Mouse (Mus musculus) kidney, adult 2 months (tissue): ENCODE results near the gene Dapp1. TPM values are rescaled to one million over a fixed set of nuclear protein-coding genes. Genes with fewer than 3 reads are reported as not detected.

Experiments
- DNase-seq: peaks from one replicate; pipeline ENCODE4 v3.0.0; 2021
- H3K27ac ChIP-seq: fragments of 200-500 bp; 2 replicates; pipeline ENCODE4 v1.5.1; 2012; ENCODE audit warnings: low read depth, low read length, control low read depth, inconsistent platforms; ENCODE audit not compliant: insufficient read depth
- H3K27me3 ChIP-seq: fragments of 200-500 bp; replicated peaks from 2 replicates; pipeline ENCODE4 v1.6.1; 2012; ENCODE audit warnings: mild to moderate bottlenecking, moderate library complexity, low read length, inconsistent platforms; ENCODE audit not compliant: control insufficient read depth, insufficient read depth
- H3K36me3 ChIP-seq: fragments of 200-500 bp; 2 replicates; pipeline ENCODE4 v1.6.1; 2012; ENCODE audit warnings: mild to moderate bottlenecking, moderate library complexity, low read length, inconsistent platforms; ENCODE audit not compliant: control insufficient read depth, insufficient read depth
- H3K4me1 ChIP-seq: fragments of 200-500 bp; 2 replicates; pipeline ENCODE4 v1.6.1; 2011; ENCODE audit warnings: low read length; ENCODE audit not compliant: control insufficient read depth, insufficient read depth
- H3K4me3 ChIP-seq: fragments of 200-500 bp; 2 replicates; pipeline ENCODE4 v1.5.1; 2011; ENCODE audit warnings: mild to moderate bottlenecking, low read depth, low read length, control low read depth; ENCODE audit not compliant: insufficient read depth
- CTCF ChIP-seq: fragments of 200-500 bp; conservative IDR thresholded peaks from 2 replicates; pipeline ENCODE4 v1.5.1; 2011; ENCODE audit warnings: low read depth, mild to moderate bottlenecking, control low read depth, low read length, moderate library complexity, mixed read lengths; ENCODE audit not compliant: insufficient read depth, insufficient read length
- POLR2A ChIP-seq: fragments of 200-500 bp; IDR thresholded peaks from one replicate; pipeline ENCODE4 v1.6.1; 2011; ENCODE audit warnings: low read depth, low read length, control low read depth
- WGBS: fragments of 180-500 bp; shearing (Covaris S2); methylation state at CpG from one replicate; pipeline ENCODE4 v1.1.7; 2018; 5-methylcytosine and 5-hydroxymethylcytosine counted together
- polyA plus RNA-seq: library from polyadenylated mRNA; depleted of rRNA; stranded (reverse); fragments of >200 nt; gene quantifications from 2 replicates; pipeline ENCODE4 v1.2.3, GENCODE M21; 2012

The Dapp1 gene
- polyA plus RNA-seq, 1 experiment: 2.3 TPM

DNA sequence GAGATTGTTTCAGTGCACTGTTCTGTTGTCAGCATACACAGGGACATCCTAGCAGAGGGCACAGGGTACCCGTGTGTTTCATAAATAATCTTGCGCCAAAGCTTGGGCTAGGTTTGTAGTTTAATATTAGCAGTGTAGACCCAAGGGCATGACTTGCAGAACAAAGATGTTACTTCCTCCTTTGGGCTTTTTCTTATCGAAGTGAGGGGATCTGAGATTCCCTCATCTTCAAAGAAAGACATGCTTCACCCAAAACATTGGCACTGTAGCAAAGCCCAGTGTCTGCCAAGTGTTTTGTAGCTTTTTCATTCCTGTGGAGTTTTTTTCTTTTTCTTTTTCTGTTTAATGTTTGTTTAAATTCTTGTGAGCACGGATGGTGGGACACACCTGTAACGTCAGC, 83.7 kb downstream of the Dapp1 start:
- WGBS: 82% methylated on average over 5 of the region's 5 CpGs
- TF ChIP-seq POLR2A: no peak
- TF ChIP-seq CTCF: no peak
- H3K4me1 ChIP-seq: no peaks in the 10 kb centered on the region
- H3K27me3 ChIP-seq: no peaks in the 10 kb centered on the region
- no peak overlapping the region for H3K4me3 ChIP-seq
- H3K36me3 ChIP-seq: peaks cover 2% of the 10 kb centered on the region; the same call in 1 of the 2 replicates
- no peak overlapping the region for H3K27ac ChIP-seq
- DNase-seq: no peak

DNA sequence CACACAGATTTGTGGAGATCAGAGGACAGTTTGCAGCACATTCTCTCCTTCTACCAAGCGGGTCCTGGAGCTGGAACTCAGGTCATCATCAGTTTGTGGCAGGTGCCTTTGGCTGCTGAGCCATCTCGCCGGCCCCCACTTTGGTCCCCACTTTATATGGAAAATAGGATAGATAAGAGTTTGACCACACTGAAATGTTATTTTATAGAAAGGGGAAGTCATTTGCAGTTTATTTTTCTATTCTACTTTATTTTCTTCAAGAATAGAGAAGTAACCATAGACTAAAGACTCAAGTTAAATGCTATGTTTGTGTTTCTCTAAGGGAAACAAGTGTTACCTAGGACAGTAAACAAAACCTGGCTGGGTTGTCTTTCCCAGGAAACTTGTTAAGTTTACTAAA, 84.5 kb downstream of the Dapp1 start:
- DNase-seq: no peak
- H3K36me3 ChIP-seq: peaks cover 2% of the 10 kb centered on the region; the same call in 1 of the 2 replicates
- WGBS: 94% methylated on average over 3 of the region's 3 CpGs
- H3K4me1 ChIP-seq: no peaks in the 10 kb centered on the region
- H3K27me3 ChIP-seq: no peaks in the 10 kb centered on the region
- TF ChIP-seq POLR2A (no peak), CTCF (no peak)
- H3K4me3 ChIP-seq: no peak overlapping the region
- no peak overlapping the region for H3K27ac ChIP-seq

DNA sequence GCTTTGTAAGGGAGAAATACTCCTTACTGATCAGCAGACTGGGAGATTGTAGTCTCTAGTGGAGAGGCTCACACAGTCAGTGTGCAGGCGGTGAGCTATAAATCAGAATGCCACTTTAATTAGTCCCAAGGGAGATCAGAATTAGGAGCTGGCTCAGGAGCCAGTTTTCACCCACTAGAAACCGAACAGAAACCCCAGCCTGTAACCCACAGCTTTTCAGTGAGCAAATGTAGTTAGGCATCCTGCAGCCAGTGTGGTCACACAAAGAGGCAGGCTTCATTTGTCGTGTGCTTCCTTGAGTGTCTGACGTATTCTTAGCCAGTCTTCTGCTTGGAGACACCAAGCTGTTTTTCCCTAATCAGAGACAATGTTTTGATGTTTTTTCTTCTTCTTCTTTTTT, 85.0 kb downstream of the Dapp1 start:
- Histone ChIP-seq H3K4me3 (no peak overlapping the region), H3K36me3 (no peaks in the 10 kb centered on the region; the same call in 1 of the 2 replicates), H3K27me3 (no peaks in the 10 kb centered on the region), H3K27ac (no peak overlapping the region), H3K4me1 (no peaks in the 10 kb centered on the region)
- TF ChIP-seq CTCF (no peak), POLR2A (no peak)
- no peak for DNase-seq
- WGBS: 68% methylated on average over 4 of the region's 4 CpGs

DNA sequence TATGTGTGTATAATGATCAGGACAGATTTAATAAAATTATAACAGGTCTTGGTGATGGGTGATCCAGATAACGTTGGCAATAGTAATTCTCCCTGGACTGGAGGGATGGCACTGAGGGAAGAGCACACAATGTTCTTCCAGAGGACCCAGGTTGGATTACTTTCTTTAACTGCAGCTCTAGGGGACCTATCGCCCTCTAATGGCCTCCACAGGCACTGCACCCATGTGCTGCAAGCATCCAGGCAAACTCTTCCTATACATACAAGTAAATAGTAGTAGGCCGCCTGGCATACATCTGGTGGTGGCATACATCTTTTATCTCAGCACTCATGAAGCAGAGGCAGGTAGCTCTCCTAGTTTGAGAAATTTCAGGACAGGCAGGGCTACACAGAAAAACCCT, 86.1 kb downstream of the Dapp1 start:
- no peaks in the 10 kb centered on the region for H3K4me1 ChIP-seq
- DNase-seq: no peak
- H3K27ac ChIP-seq: no peak overlapping the region
- no peak overlapping the region for H3K4me3 ChIP-seq
- H3K27me3 ChIP-seq: no peaks in the 10 kb centered on the region
- H3K36me3 ChIP-seq: no peaks in the 10 kb centered on the region; the same call in 1 of the 2 replicates
- 98% methylated on average over 3 of the region's 3 CpGs for WGBS
- TF ChIP-seq POLR2A (no peak), CTCF (peak; percentile 68)

DNA sequence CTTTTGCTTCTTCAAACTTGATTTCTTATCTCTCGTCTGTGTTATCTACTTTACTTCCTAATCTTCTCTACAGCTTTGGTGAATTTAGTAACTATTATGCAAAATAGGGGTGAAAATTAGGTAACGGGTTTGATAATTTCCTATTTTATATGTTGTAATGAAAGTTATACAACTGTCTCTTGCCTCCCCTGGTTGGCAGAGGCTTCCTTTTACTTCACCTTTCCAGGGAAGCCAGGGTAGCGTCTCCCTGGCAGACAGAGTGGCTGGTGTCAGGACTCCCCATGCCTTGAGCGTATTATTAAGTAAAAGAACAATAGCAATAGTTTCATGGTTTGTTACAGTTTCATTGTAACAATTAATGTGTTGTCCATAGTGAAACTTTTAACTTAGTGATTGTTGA, 87.6 kb downstream of the Dapp1 start:
- DNase-seq: no peak
- Histone ChIP-seq H3K27ac (no peak overlapping the region), H3K4me1 (no peaks in the 10 kb centered on the region), H3K4me3 (no peak overlapping the region), H3K27me3 (no peaks in the 10 kb centered on the region), H3K36me3 (no peaks in the 10 kb centered on the region; the same call in 1 of the 2 replicates)
- no peak for TF ChIP-seq POLR2A
- no peak for TF ChIP-seq CTCF
- 92% methylated on average over 4 of the region's 4 CpGs for WGBS

DNA sequence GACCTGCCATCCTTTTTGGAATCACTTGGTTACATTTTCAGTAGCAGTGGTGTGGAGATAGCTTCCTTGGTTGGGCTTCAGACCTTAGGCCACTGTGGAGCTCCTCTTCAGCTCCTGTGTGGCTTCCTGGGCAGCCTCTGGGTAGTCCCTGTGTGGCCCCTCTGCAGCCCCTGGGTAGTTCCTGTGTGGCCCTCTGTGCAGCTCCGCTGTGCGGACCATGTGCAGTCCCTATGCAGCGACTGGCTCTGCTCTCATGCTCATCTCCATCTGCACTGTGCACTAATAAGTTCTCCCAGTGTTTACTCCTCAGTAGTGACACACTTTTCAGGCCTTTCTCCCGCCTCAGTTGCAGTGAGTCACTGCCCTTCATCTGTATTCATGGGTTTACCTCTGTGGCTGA, 89.2 kb downstream of the Dapp1 start:
- no peak for DNase-seq
- over 99% methylated on average over 4 of the region's 4 CpGs for WGBS
- Histone ChIP-seq H3K36me3 (no peaks in the 10 kb centered on the region; the same call in 1 of the 2 replicates), H3K27ac (no peak overlapping the region), H3K4me1 (no peaks in the 10 kb centered on the region), H3K4me3 (no peak overlapping the region), H3K27me3 (no peaks in the 10 kb centered on the region)
- TF ChIP-seq POLR2A: no peak
- no peak for TF ChIP-seq CTCF

DNA sequence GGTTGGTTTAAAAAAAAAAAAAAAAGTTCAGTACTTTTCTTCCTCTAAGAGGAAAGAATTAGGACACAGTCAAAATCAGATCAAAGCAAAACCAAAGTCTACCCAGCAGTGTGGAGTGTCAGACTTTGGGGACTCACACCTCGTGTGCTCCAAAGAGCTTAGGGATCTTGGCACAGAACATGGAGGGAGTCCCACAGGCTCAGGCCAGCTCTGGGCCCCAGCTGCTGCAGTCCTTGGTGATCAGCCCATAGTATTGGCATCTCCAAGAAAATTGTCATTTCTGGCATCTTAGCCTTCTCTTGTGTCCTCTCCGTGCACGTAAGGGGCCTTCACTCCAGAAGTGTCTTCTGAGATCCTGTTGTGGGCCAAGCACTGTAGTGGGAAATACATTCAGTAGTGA, 90.3 kb downstream of the Dapp1 start:
- H3K4me1 ChIP-seq: no peaks in the 10 kb centered on the region
- WGBS: 90% methylated on average over 3 of the region's 3 CpGs
- no peak overlapping the region for H3K4me3 ChIP-seq
- no peaks in the 10 kb centered on the region; the same call in 1 of the 2 replicates for H3K36me3 ChIP-seq
- TF ChIP-seq POLR2A (no peak), CTCF (no peak)
- no peak for DNase-seq
- H3K27ac ChIP-seq: no peak overlapping the region
- H3K27me3 ChIP-seq: no peaks in the 10 kb centered on the region

DNA sequence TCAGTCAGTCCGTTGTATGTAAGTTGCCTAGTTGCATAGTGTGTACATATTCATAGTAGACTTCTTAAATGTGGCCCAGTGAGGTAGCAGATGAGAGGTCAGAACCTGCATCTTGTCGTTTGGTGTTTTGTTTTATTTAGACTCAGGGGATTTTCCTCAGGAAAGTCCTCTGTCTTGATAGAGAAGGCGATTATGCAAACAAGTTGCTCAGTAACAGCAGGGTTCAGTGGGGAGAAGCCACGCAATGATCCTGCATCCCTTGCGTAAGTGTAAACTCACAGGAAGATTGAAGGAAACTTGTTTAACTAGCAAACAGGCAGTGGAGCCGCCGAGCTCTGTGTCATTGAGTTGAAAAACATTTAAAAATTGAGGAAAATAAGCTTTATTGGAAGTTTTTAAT, 93.4 kb downstream of the Dapp1 start:
- Histone ChIP-seq H3K4me1 (no peaks in the 10 kb centered on the region), H3K27ac (no peak overlapping the region), H3K27me3 (no peaks in the 10 kb centered on the region), H3K4me3 (no peak overlapping the region), H3K36me3 (no peaks in the 10 kb centered on the region; the same call in 1 of the 2 replicates)
- WGBS: 91% methylated on average over 7 of the region's 7 CpGs
- DNase-seq: no peak
- TF ChIP-seq POLR2A (no peak), CTCF (no peak)
